Mouse (Mus musculus): ENCODE data around the gene Kcnma1. TPM values are rescaled to one million over a fixed set of nuclear protein-coding genes. Genes with fewer than 3 reads are reported as not detected.

Kcnma1 gene
- polyA plus RNA-seq (2014; fragmentation: Nextera tagmentation; extraction: Ambion mirVana), result 0.31 and 0.38 TPM in 2 replicates

DNA sequence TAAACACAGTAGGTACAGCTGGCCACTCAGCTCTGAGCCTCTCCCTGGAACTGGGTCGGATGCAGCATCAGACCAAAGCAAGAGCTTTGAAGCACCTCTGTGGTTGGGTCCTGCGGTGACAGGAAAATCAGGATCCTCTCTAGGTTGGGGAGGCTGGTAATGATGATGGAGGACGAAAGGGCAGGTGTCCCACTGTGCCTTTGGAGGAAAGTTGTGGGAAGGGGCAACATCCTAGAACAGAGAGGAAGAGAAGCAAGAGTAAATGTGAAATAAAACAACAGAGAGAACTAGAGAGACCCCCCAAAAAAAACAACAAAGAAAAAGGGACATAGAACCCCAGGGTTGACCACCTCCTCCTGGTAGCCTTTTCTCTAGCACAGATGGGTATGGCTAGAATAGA is at the start of gene Kcnma1:
Gene Kcnma1, minus strand, starts transcription at position 101 of the 400 bp plus-strand sequence.
- 37% methylated on average over 3 of the region's 3 CpGs for WGBS
- Histone ChIP-seq H3K9ac (ENCODE audit: low read length) (no peak within 1 kb of the TSS), H3K4me1 (ENCODE audit: control insufficient read depth in 2 of 2, insufficient read depth in 2 of 2, low read length in 2 of 2) (no peaks in the 10 kb centered on the region), H3K36me3 (ENCODE audit: control insufficient read depth, insufficient read depth, low read length) (no peaks in the 10 kb centered on the region), H3K27me3 (ENCODE audit: control insufficient read depth, insufficient read depth, low read length) (peaks cover 58% of the 10 kb centered on the region), H3K4me2 (ENCODE audit: low read length) (no peak within 1 kb of the TSS), H3K27ac (replicated peaks in 1 of 2; ENCODE audit: control insufficient read depth in 1 of 2, insufficient read depth in 1 of 2, low read depth in 2 of 2, low read length in 2 of 2) (no peak within 1 kb of the TSS), H3K4me3 (ENCODE audit: control insufficient read depth in 1 of 2, insufficient read depth in 1 of 2, low read depth in 1 of 2, low read length in 2 of 2) (no peak within 1 kb of the TSS), H3K9me3 (ENCODE audit: control insufficient read depth, low read length) (no peaks in the 10 kb centered on the region)
- ATAC-seq (ENCODE audit: insufficient number of reproducible peaks, insufficient read depth, low FRiP score, low read depth), result no peak

DNA sequence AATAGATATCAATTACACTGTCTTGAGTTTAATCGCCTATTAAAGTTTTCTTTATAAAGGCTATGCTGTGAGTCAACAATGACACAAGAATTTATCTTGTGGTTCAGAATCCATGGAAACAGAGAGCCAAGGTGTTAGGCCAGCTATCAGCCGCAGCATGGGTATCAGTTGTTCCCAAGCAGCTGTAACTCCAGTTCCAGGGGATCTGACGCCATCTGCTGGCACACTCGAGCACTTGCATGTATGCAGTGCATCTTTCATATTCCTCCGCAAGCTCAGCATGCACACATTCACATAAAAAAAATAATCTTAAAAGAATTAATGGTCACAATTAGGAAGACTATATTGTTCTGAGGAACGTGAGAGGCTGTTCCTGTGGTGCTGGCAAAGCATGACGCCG is 45.5 kb upstream of the Kcnma1 start:
- H3K27ac ChIP-seq (replicated peaks in 1 of 2; ENCODE audit: control insufficient read depth in 1 of 2, insufficient read depth in 1 of 2, low read depth in 2 of 2, low read length in 2 of 2), result no peak overlapping the region
- no peak for ATAC-seq (ENCODE audit: insufficient number of reproducible peaks, insufficient read depth, low FRiP score, low read depth)
- H3K9ac ChIP-seq (ENCODE audit: low read length), result no peak overlapping the region
- no peaks in the 10 kb centered on the region for H3K9me3 ChIP-seq (ENCODE audit: control insufficient read depth, low read length)
- no peaks in the 10 kb centered on the region for H3K4me1 ChIP-seq (ENCODE audit: control insufficient read depth in 2 of 2, insufficient read depth in 2 of 2, low read length in 2 of 2)
- 39% methylated on average over 8 of the region's 8 CpGs for WGBS
- H3K36me3 ChIP-seq (ENCODE audit: control insufficient read depth, insufficient read depth, low read length), result no peaks in the 10 kb centered on the region
- H3K4me2 ChIP-seq (ENCODE audit: low read length), result no peak overlapping the region
- no peak overlapping the region for H3K4me3 ChIP-seq (ENCODE audit: control insufficient read depth in 1 of 2, insufficient read depth in 1 of 2, low read depth in 1 of 2, low read length in 2 of 2)
- no peaks in the 10 kb centered on the region for H3K27me3 ChIP-seq (ENCODE audit: control insufficient read depth, insufficient read depth, low read length)

DNA sequence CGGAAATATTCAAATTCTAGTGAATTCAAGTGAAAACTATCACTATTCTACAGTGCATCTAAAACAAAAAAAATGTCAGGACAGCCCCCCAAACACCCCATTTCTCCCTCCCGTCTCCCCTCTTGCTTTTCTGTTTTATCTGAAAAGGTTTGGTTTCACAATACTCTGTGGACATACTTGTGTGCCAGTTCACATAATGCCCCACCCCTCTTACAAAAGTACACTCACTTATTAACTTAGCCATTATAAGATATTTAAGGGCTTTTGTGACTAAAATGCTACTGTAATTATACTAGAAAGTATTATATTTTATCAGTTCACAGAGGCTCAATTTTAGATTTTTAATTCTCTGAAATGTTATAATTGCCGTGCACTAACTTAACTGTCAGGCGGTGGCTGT is 45.0 kb upstream of the Kcnma1 start:
- H3K9ac ChIP-seq (ENCODE audit: low read length), result no peak overlapping the region
- ATAC-seq (ENCODE audit: insufficient number of reproducible peaks, insufficient read depth, low FRiP score, low read depth), result no peak
- H3K36me3 ChIP-seq (ENCODE audit: control insufficient read depth, insufficient read depth, low read length), result no peaks in the 10 kb centered on the region
- 79% methylated on average over 4 of the region's 4 CpGs for WGBS
- H3K4me2 ChIP-seq (ENCODE audit: low read length), result no peak overlapping the region
- no peaks in the 10 kb centered on the region for H3K4me1 ChIP-seq (ENCODE audit: control insufficient read depth in 2 of 2, insufficient read depth in 2 of 2, low read length in 2 of 2)
- no peak overlapping the region for H3K27ac ChIP-seq (replicated peaks in 1 of 2; ENCODE audit: control insufficient read depth in 1 of 2, insufficient read depth in 1 of 2, low read depth in 2 of 2, low read length in 2 of 2)
- no peak overlapping the region for H3K4me3 ChIP-seq (ENCODE audit: control insufficient read depth in 1 of 2, insufficient read depth in 1 of 2, low read depth in 1 of 2, low read length in 2 of 2)
- H3K27me3 ChIP-seq (ENCODE audit: control insufficient read depth, insufficient read depth, low read length), result no peaks in the 10 kb centered on the region
- H3K9me3 ChIP-seq (ENCODE audit: control insufficient read depth, low read length), result no peaks in the 10 kb centered on the region

DNA sequence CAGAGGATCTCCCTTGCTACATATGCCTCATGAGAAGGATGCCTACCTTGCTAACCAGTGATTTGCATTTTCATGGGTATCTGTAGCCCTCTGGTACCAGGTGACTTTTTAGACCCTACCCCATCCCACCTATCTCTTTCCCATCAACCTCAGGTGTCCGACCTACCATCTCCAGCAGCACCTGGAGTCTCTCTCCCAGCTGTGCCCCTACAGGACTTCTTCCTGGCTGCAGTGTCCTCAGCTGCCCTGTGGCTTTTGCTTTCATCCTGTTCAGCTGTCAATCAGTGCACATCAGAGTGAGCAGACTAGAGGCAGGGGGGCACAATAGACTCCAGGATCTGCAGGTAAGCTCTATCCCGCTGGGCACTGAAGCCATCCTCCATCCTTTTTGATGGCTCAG is 37.5 kb upstream of the Kcnma1 start:
- no peaks in the 10 kb centered on the region for H3K36me3 ChIP-seq (ENCODE audit: control insufficient read depth, insufficient read depth, low read length)
- H3K4me2 ChIP-seq (ENCODE audit: low read length), result no peak overlapping the region
- no peak for ATAC-seq (ENCODE audit: insufficient number of reproducible peaks, insufficient read depth, low FRiP score, low read depth)
- H3K27ac ChIP-seq (replicated peaks in 1 of 2; ENCODE audit: control insufficient read depth in 1 of 2, insufficient read depth in 1 of 2, low read depth in 2 of 2, low read length in 2 of 2), result no peak overlapping the region
- H3K27me3 ChIP-seq (ENCODE audit: control insufficient read depth, insufficient read depth, low read length), result no peaks in the 10 kb centered on the region
- H3K9ac ChIP-seq (ENCODE audit: low read length), result no peak overlapping the region
- 59% methylated on average over 2 of the region's 2 CpGs for WGBS
- H3K9me3 ChIP-seq (ENCODE audit: control insufficient read depth, low read length), result no peaks in the 10 kb centered on the region
- H3K4me1 ChIP-seq (ENCODE audit: control insufficient read depth in 2 of 2, insufficient read depth in 2 of 2, low read length in 2 of 2), result no peaks in the 10 kb centered on the region
- no peak overlapping the region for H3K4me3 ChIP-seq (ENCODE audit: control insufficient read depth in 1 of 2, insufficient read depth in 1 of 2, low read depth in 1 of 2, low read length in 2 of 2)

DNA sequence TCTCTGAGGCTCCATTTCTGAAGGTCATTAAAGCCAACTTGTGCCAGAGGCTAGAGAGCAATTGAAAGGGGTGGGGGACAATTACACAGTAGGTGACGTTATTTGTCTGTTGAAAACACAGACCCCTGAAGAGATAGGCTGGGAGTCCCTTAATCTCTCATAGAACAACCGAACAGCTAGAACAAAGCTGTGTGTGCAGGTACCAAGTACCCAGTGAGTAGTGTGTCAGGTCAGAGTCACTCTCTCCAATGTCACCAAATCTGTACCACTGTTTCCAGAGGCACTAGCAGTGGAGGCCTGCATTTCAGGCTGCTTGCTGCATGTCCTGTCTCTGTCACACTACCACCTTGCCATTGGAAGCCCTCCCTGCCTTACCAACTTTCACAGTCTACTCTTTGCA is 22.3 kb upstream of the Kcnma1 start:
- Histone ChIP-seq H3K27ac (replicated peaks in 1 of 2; ENCODE audit: control insufficient read depth in 1 of 2, insufficient read depth in 1 of 2, low read depth in 2 of 2, low read length in 2 of 2) (no peak overlapping the region), H3K36me3 (ENCODE audit: control insufficient read depth, insufficient read depth, low read length) (no peaks in the 10 kb centered on the region), H3K27me3 (ENCODE audit: control insufficient read depth, insufficient read depth, low read length) (no peaks in the 10 kb centered on the region), H3K4me1 (ENCODE audit: control insufficient read depth in 2 of 2, insufficient read depth in 2 of 2, low read length in 2 of 2) (peaks cover 6 to 7% of the 10 kb centered on the region in 2 experiments), H3K4me2 (ENCODE audit: low read length) (no peak overlapping the region), H3K9me3 (ENCODE audit: control insufficient read depth, low read length) (no peaks in the 10 kb centered on the region), H3K4me3 (ENCODE audit: control insufficient read depth in 1 of 2, insufficient read depth in 1 of 2, low read depth in 1 of 2, low read length in 2 of 2) (no peak overlapping the region), H3K9ac (ENCODE audit: low read length) (no peak overlapping the region)
- 57% methylated on average over 2 of the region's 2 CpGs for WGBS
- ATAC-seq (ENCODE audit: insufficient number of reproducible peaks, insufficient read depth, low FRiP score, low read depth), result no peak

DNA sequence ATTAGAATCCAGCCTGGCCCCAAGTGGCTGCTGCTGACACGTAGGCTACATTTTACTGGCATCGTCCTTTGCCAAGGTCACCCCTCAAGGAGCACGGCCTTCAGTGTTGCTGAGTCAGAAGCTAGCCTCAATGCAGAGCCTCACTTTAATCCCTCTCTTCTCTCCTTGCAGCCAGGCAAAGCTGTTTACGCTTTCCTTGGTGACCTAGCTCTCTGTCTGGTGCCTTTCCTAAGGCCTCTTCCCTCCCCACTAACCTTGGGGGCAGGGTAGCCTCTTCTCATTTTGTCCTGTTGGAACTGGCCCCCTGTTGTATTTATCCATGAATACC is 21.9 kb upstream of the Kcnma1 start:
- H3K9me3 ChIP-seq (ENCODE audit: control insufficient read depth, low read length), result no peaks in the 10 kb centered on the region
- no peak overlapping the region for H3K9ac ChIP-seq (ENCODE audit: low read length)
- no peak overlapping the region for H3K4me2 ChIP-seq (ENCODE audit: low read length)
- H3K27ac ChIP-seq (replicated peaks in 1 of 2; ENCODE audit: control insufficient read depth in 1 of 2, insufficient read depth in 1 of 2, low read depth in 2 of 2, low read length in 2 of 2), result no peak overlapping the region
- no peaks in the 10 kb centered on the region for H3K36me3 ChIP-seq (ENCODE audit: control insufficient read depth, insufficient read depth, low read length)
- no peak overlapping the region for H3K4me3 ChIP-seq (ENCODE audit: control insufficient read depth in 1 of 2, insufficient read depth in 1 of 2, low read depth in 1 of 2, low read length in 2 of 2)
- H3K4me1 ChIP-seq (ENCODE audit: control insufficient read depth in 2 of 2, insufficient read depth in 2 of 2, low read length in 2 of 2), result peaks cover 6 to 7% of the 10 kb centered on the region in 2 experiments
- ATAC-seq (ENCODE audit: insufficient number of reproducible peaks, insufficient read depth, low FRiP score, low read depth), result no peak
- H3K27me3 ChIP-seq (ENCODE audit: control insufficient read depth, insufficient read depth, low read length), result no peaks in the 10 kb centered on the region
- 14% methylated on average over 4 of the region's 4 CpGs for WGBS

DNA sequence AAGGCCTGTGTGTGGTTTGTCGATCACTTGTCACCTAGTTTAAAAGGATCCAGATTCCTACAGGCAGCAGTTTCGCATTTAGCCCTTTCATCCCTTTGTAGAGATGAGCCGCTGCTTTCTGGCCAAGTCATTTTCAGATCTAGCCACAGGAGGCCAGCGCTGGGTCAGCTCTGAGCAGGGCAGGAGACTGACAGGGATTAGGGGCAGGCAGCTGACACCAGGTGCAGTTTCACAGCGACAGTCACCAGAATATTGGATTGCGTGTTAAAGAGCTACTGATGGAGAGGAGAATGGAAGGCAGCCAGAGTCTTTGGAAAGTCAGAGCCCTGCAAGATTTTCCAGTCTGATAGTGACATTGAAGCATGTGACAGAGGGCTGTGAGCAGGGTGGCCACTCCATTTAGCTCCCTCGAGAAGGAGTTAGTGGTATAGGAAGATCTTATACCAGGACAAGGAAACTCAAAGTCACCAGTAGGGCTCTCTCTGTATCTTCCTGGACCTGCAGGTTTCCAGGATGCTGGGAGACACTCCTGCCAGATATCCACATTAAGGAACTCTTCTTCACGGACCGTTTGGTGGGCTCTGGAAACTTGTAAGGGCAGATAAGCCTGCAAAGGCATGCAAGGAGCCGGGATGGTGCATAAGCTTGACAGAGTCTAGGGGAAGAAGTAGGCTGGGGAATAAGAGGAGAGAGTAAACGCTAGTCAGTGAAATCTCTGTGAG is 21.4 kb upstream of the Kcnma1 start:
- 7% methylated on average over 11 of the region's 11 CpGs for WGBS
- H3K4me1 ChIP-seq (ENCODE audit: control insufficient read depth in 2 of 2, insufficient read depth in 2 of 2, low read length in 2 of 2), result peaks cover 6 to 7% of the 10 kb centered on the region in 2 experiments

DNA sequence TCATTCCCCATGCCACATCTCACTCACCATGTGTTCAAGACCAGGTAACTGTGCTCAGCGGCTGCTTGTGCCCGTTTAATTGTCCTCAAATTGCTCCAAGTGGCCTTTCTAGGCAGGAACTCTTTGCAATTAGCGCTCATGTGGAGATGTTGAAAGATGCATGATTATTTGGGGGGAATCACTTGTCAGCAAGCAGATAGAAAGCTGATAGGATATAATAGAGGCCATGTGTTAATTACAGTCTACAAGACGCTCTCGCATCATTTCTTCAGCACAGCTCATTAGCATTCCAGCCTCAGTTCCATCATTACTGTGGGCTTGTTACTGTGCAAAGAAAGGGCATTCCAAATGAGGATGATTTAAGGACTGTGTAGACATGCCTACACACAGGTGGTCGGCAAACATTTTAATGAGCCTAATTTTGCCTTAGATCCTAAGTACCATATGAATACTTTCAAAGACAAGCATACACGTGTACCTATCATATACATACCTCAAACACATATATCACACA is 18.6 kb upstream of the Kcnma1 start:
- WGBS, result 87% methylated on average over 7 of the region's 7 CpGs
- H3K36me3 ChIP-seq (ENCODE audit: control insufficient read depth, insufficient read depth, low read length), result no peaks in the 10 kb centered on the region

More for the DNA sequence above, 21.4 kb upstream of the Kcnma1 start:
- Histone ChIP-seq H3K4me2 (ENCODE audit: low read length) (no peak overlapping the region), H3K9me3 (ENCODE audit: control insufficient read depth, low read length) (no peaks in the 10 kb centered on the region), H3K4me3 (ENCODE audit: control insufficient read depth in 1 of 2, insufficient read depth in 1 of 2, low read depth in 1 of 2, low read length in 2 of 2) (no peak overlapping the region), H3K36me3 (ENCODE audit: control insufficient read depth, insufficient read depth, low read length) (no peaks in the 10 kb centered on the region), H3K9ac (ENCODE audit: low read length) (no peak overlapping the region), H3K27ac (replicated peaks in 1 of 2; ENCODE audit: control insufficient read depth in 1 of 2, insufficient read depth in 1 of 2, low read depth in 2 of 2, low read length in 2 of 2) (no peak overlapping the region), H3K27me3 (ENCODE audit: control insufficient read depth, insufficient read depth, low read length) (no peaks in the 10 kb centered on the region)
- ATAC-seq (ENCODE audit: insufficient number of reproducible peaks, insufficient read depth, low FRiP score, low read depth), result no peak

More for the DNA sequence above, 18.6 kb upstream of the Kcnma1 start:
- Histone ChIP-seq H3K9ac (ENCODE audit: low read length) (no peak overlapping the region), H3K4me1 (ENCODE audit: control insufficient read depth in 2 of 2, insufficient read depth in 2 of 2, low read length in 2 of 2) (peaks cover 6 to 7% of the 10 kb centered on the region in 2 experiments), H3K27me3 (ENCODE audit: control insufficient read depth, insufficient read depth, low read length) (no peaks in the 10 kb centered on the region), H3K9me3 (ENCODE audit: control insufficient read depth, low read length) (0 out of 2 replicates have a peak, but pooled peaks cover 2% of the 10 kb centered on the region), H3K4me2 (ENCODE audit: low read length) (no peak overlapping the region), H3K4me3 (ENCODE audit: control insufficient read depth in 1 of 2, insufficient read depth in 1 of 2, low read depth in 1 of 2, low read length in 2 of 2) (no peak overlapping the region), H3K27ac (replicated peaks in 1 of 2; ENCODE audit: control insufficient read depth in 1 of 2, insufficient read depth in 1 of 2, low read depth in 2 of 2, low read length in 2 of 2) (no peak overlapping the region)
- ATAC-seq (ENCODE audit: insufficient number of reproducible peaks, insufficient read depth, low FRiP score, low read depth), result no peak
